ENCODE assay signal across 17 mouse cellular contexts in genomic region chr14:51988731-51989130, GRCm38 (mm10). TPM values are rescaled to one million over a fixed set of nuclear protein-coding genes. Genes with fewer than 3 reads are reported as not detected.
DNase-seq lines count a peak whose midpoint lies in the region; ATAC-seq and TF ChIP-seq lines count a peak whose summit lies in the region.
"Had no signal": no experiment of that assay in that cellular context is flagged by ENCODE, and none has a peak within 500 bp of the region (broad histone marks: within the 10 kb centered on the region; RNA-seq: fewer than 3 reads in every experiment).

No protein-coding gene starts in this region.

- no peak for ATAC-seq in hindbrain, embryonic 13.5 days (ENCODE audit: low FRiP score)
- no peak for ATAC-seq in megakaryocyte-erythroid progenitor cell, adult 5-6 weeks (replicated peaks; ENCODE audit: low FRiP score, low TSS enrichment, poor library complexity, severe bottlenecking)
- ATAC-seq: intestine, embryonic 15.5 days had no signal

- H3K4me1 ChIP-seq in hindbrain, embryonic 13.5 days (replicated peaks) = peaks cover 43% of the 10 kb centered on the region

- 75% methylated on average over 12 of the region's 12 CpGs for WGBS in hindbrain, embryonic 13.5 days

- no peak for DNase-seq in layer of hippocampus, adult 2 months (ENCODE audit: low spot score in 2 of 2)
- DNase-seq in layer of hippocampus, postnatal 14 days (ENCODE audit: low spot score in 2 of 2) = no peak
- peak; percentile 7 for DNase-seq in ES-CJ7 (ENCODE audit: low read depth, low spot score)
- DNase-seq in kidney, postnatal 36 days = peak; percentile 83 to 85
- no peak for DNase-seq in heart, adult 8-10 months (ENCODE audit: low spot score)
- DNase-seq in adrenal gland, postnatal 25 days = no peak
- DNase-seq: cerebellum, adult 9-10 months; gastrocnemius, postnatal 10 days; right cerebral cortex, adult 18-20 months had no signal

- no peaks in the 10 kb centered on the region for H3K9me3 ChIP-seq in hindbrain, embryonic 13.5 days
- H3K9me3 ChIP-seq: forebrain, embryonic 12.5 days; intestine, embryonic 15.5 days; liver, embryonic 15.5 days had no signal

- H3K27me3 ChIP-seq in hindbrain, embryonic 13.5 days = no peaks in the 10 kb centered on the region
- H3K27me3 ChIP-seq: forebrain, embryonic 12.5 days; intestine, embryonic 15.5 days had no signal

- no peak for TF ChIP-seq CTCF in layer of hippocampus, adult 2 months (conservative IDR thresholded peaks at IDR 0.05)

- H3K9ac ChIP-seq in hindbrain, embryonic 13.5 days = peak overlapping the region; percentile 58
- H3K9ac ChIP-seq: intestine, embryonic 15.5 days; liver, embryonic 15.5 days had no signal

- no peak overlapping the region for H3K4me2 ChIP-seq in hindbrain, embryonic 13.5 days
- H3K4me2 ChIP-seq: forebrain, embryonic 12.5 days; intestine, embryonic 15.5 days had no signal

- H3K4me3 ChIP-seq in layer of hippocampus, adult 2 months = no peak overlapping the region
- no peak overlapping the region for H3K4me3 ChIP-seq in hindbrain, embryonic 13.5 days
- H3K4me3 ChIP-seq: forebrain, embryonic 12.5 days; intestine, embryonic 15.5 days; left cerebral cortex, adult 2 months; liver, embryonic 15.5 days had no signal

- peak overlapping the region; percentile 18; the same call in 1 of the 2 replicates for H3K27ac ChIP-seq in layer of hippocampus, adult 2 months
- H3K27ac ChIP-seq in hindbrain, embryonic 13.5 days = no peak overlapping the region
- H3K27ac ChIP-seq: intestine, embryonic 15.5 days; left cerebral cortex, adult 2 months; liver, embryonic 15.5 days had no signal

- H3K36me3 ChIP-seq in hindbrain, embryonic 13.5 days = peaks cover 63% of the 10 kb centered on the region

RNA-seq across cellular contexts. Expression of gene Arhgef40, which starts 4.2 kb away (rescaled TPM):
- total RNA-seq in layer of hippocampus, adult 2 months (2021) = 10 to 100 TPM; 27.9 to 32.2 TPM
- 10 to 100 TPM; 44.2 to 47.4 TPM for total RNA-seq in layer of hippocampus, postnatal 14 days (2021)
- 76.8 and 83.1 TPM in 2 replicates for polyA plus RNA-seq in hindbrain, embryonic 13.5 days (2015; fragmentation: Nextera tagmentation; extraction: Ambion mirVana)
- 25.4 and 35.5 TPM in 2 replicates for total RNA-seq in megakaryocyte-erythroid progenitor cell, adult 5-6 weeks (2014; fragmentation: Nextera tagmentation)
- 5.1 and 39.4 TPM in 2 replicates for total RNA-seq in megakaryocyte-erythroid progenitor cell, adult 5-6 weeks (2017)
- total RNA-seq in heart, adult 8-10 months (2022) = 10 to 100 TPM; 20.4 to 31.0 (median 24.0) TPM
- 55.7 and 59.3 TPM in 2 replicates for total RNA-seq in adrenal gland, postnatal 25 days (2021)

RNA-seq across cellular contexts. Expression of gene Tmem253, which starts 26.7 kb away (rescaled TPM):
- total RNA-seq in layer of hippocampus, adult 2 months (2021) = 1 to 10 TPM in 1 of 2 experiments, under 1 TPM in 1; 0.34 to 1.4 TPM
- total RNA-seq in layer of hippocampus, postnatal 14 days (2021) = under 1 TPM; 0.39 to 0.95 TPM
- 0.79 and 0.84 TPM in 2 replicates for polyA plus RNA-seq in hindbrain, embryonic 13.5 days (2015; fragmentation: Nextera tagmentation; extraction: Ambion mirVana)
- not detected in 2 replicates for total RNA-seq in megakaryocyte-erythroid progenitor cell, adult 5-6 weeks (2014; fragmentation: Nextera tagmentation)
- total RNA-seq in megakaryocyte-erythroid progenitor cell, adult 5-6 weeks (2017) = not detected in 2 replicates
- total RNA-seq in heart, adult 8-10 months (2022) = 1 to 10 TPM; 1.6 to 4.4 (median 2.5) TPM
- 0.97 and 1.8 TPM in 2 replicates for total RNA-seq in adrenal gland, postnatal 25 days (2021)

RNA-seq across cellular contexts. Expression of gene Zfp219, which starts 31.8 kb away (rescaled TPM):
- total RNA-seq in layer of hippocampus, adult 2 months (2021) = 10 to 100 TPM; 46.5 to 46.8 TPM
- 10 to 100 TPM; 37.6 to 41.2 TPM for total RNA-seq in layer of hippocampus, postnatal 14 days (2021)
- 30.5 and 33.1 TPM in 2 replicates for polyA plus RNA-seq in hindbrain, embryonic 13.5 days (2015; fragmentation: Nextera tagmentation; extraction: Ambion mirVana)
- 8.6 and 15.1 TPM in 2 replicates for total RNA-seq in megakaryocyte-erythroid progenitor cell, adult 5-6 weeks (2014; fragmentation: Nextera tagmentation)
- total RNA-seq in megakaryocyte-erythroid progenitor cell, adult 5-6 weeks (2017) = 4.8 and 30.1 TPM in 2 replicates
- 10 to 100 TPM; 22.5 to 29.9 (median 24.6) TPM for total RNA-seq in heart, adult 8-10 months (2022)
- total RNA-seq in adrenal gland, postnatal 25 days (2021) = 58.4 and 63.3 TPM in 2 replicates

RNA-seq across cellular contexts. Expression of gene Olfr221, which starts 53.5 kb away (rescaled TPM):
- total RNA-seq in layer of hippocampus, adult 2 months (2021) = not detected
- total RNA-seq in layer of hippocampus, postnatal 14 days (2021) = not detected
- not detected in 2 replicates for polyA plus RNA-seq in hindbrain, embryonic 13.5 days (2015; fragmentation: Nextera tagmentation; extraction: Ambion mirVana)
- not detected in 2 replicates for total RNA-seq in megakaryocyte-erythroid progenitor cell, adult 5-6 weeks (2014; fragmentation: Nextera tagmentation)
- total RNA-seq in megakaryocyte-erythroid progenitor cell, adult 5-6 weeks (2017) = not detected in 2 replicates
- not detected for total RNA-seq in heart, adult 8-10 months (2022)
- not detected in 2 replicates for total RNA-seq in adrenal gland, postnatal 25 days (2021)
- total RNA-seq: gastrocnemius, postnatal 10 days; left cerebral cortex, adult 2 months had no signal
- polyA plus RNA-seq: embryonic facial prominence, embryonic 11.5 days; forebrain, embryonic 12.5 days; heart, embryonic 14.5 days; intestine, embryonic 15.5 days; liver, embryonic 15.5 days had no signal

Comparison
In these comparisons a context has a peak if more than half of its experiments do, and no peak if none do; other contexts are left out.
1. DNase-seq: peak in ES-CJ7 (single experiment) and kidney, postnatal 36 days (2 of 2); none in layer of hippocampus, adult 2 months (0 of 2), layer of hippocampus, postnatal 14 days (0 of 2), heart, adult 8-10 months (single experiment) and adrenal gland, postnatal 25 days (single experiment).